Mouse (Mus musculus): ENCODE measurements around the gene Cbfa2t3. TPM values are rescaled to one million over a fixed set of nuclear protein-coding genes. Genes with fewer than 3 reads are reported as not detected.
A peak's percentile ranks its signal among the peaks of the same experiment; 100 is the strongest.

Cbfa2t3 gene
- total RNA-seq, 2 experiments from 2014 or later = 8.7 to 13.7 TPM

DNA sequence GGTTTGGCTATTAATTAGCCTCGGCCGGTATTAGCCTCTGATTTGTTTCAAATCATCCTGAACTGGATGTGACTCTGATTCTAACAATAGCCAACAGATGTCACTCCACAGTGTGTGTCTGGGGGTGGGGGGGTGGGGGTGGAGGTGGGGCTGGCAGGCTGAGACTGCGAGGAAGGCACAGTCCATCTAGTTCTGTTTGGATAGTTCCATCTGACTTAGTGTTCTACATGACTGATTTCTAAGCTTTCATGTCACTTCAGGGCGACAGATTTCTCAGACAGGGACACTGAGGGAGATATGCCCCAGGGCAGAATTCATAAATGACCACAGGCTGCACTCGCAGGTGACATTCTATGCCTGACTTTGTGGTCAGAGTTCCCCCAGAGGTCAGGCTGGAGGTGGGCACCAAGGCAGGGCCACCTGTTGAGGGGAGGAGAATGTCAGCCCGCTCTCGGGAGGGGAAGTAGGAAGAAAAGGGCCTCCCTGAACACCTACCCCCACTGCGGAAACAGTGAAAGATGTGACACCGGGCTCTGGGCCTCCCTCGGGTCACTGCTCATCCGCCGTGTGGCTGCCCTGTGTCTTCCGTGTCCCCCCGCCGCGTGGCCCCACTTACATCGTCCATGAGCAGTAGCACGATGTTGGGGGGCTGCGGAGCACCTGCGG is 88.2 kb downstream of the Cbfa2t3 start:
- DNase-seq = no peak

DNA sequence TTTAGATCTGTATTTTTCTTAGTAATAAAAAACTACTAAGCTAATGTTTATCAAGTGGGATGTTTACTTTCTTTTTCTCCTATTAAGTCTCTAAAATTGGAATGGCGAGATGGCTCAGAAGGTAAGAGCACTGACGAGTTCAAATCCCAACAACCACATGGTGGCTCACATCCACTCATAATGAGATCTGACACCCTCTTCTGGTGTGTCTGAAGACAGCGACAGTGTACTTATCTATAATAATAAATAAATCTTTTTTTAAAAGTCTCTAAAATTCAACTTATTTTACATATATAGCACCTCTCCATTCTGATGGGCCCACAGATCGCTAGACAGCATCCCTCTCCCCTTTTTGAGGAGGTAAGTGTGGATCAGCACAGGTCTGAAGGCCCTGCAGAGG is 88.7 kb downstream of the Cbfa2t3 start:
- no peak for DNase-seq

DNA sequence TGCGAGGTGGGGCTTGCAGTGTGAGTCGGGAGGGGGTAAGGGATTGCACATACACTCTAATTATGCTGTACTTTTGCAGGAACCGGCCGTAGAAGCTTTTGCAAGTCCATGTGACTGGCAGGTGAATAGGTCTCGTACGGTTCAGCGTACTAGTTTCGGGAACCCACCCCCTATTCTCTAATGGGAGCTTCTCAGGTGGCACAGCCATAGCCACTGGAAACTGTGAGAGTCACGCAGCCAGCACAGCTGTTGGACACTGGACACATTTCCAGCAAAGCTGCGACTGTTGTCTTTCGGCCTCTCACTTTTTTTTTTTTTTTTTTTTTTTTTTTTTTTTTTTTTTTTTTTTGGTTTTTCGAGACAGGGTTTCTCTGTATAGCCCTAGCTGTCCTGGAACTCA is 92.1 kb downstream of the Cbfa2t3 start:
- DNase-seq = no peak

DNA sequence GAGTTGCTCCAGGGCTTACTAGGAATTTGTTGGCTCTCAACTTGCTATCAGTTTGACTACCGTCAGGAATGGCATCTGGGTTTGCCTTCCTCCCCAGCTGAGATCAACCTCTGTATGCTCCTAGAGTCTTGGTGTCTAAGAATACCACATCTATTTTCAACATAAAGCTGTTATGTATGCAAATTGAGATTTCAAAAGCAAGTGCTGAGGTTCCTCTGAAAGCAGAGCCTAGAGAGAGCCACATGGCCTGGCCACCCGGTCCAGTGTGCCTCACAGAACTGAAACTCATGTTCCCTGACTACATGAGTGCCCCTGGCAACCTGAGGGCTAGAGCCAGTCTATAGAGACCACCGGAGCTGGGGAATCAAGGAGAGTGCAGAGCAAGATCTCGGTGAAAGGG is 93.5 kb downstream of the Cbfa2t3 start:
- DNase-seq = no peak

DNA sequence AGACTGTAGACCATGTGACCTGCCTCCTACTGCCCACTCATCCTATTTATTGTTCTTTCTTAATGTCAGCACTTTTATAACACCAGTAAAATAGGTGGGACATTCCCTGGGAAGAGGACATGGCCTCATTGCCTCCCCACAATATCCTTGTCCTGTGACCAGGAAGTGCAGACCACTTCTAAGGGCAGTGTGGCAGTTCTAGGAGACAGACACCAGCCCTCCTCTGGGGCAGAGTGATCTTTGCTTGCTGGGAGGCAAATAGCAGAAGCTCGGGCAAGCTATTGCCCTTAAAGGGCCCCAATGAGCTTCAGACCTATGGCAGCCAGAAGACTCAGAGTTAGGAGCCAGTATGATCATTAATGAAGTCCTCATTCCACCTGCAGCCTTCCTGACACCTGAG is 94.3 kb downstream of the Cbfa2t3 start:
- no peak for DNase-seq

DNA sequence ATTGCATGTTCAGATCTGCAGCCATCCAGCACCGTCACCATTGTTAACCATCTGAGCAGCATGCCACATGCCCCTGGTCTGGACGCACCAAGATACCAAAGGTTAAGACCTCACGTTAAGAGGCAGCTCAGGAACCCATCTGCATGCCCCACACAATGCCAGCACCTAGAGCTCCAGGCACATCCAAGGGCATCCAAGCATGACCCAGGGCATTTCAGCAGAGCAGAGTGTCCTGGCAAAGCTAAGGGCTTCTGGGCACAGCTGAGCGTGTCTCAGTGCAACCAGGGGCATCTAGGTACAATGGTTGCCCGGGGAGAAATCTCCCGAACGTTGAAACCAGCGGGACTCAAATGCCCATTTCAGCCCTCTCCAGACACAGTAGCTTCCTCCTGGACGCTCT is 98.2 kb downstream of the Cbfa2t3 start:
- DNase-seq = no peak

DNA sequence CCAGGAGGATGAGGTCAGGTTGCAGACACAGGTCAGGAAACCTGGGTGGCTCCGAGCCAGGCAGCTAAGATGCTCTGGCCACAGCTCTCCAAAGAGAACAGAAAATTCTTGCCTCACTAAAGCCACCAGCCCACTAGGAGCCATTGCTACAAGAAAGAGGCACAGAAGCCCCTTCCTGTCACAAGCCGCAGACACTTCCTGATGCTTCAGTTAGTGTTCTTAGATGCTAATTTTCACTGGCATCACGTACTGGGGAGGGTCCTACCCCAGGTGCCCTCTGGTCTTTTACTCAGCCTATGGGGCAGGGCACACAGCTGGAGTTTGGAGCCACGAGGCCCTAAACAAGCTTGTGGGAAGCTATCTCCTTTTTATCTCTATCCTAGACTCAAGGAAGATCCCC is 102.9 kb downstream of the Cbfa2t3 start:
- no peak for DNase-seq

DNA sequence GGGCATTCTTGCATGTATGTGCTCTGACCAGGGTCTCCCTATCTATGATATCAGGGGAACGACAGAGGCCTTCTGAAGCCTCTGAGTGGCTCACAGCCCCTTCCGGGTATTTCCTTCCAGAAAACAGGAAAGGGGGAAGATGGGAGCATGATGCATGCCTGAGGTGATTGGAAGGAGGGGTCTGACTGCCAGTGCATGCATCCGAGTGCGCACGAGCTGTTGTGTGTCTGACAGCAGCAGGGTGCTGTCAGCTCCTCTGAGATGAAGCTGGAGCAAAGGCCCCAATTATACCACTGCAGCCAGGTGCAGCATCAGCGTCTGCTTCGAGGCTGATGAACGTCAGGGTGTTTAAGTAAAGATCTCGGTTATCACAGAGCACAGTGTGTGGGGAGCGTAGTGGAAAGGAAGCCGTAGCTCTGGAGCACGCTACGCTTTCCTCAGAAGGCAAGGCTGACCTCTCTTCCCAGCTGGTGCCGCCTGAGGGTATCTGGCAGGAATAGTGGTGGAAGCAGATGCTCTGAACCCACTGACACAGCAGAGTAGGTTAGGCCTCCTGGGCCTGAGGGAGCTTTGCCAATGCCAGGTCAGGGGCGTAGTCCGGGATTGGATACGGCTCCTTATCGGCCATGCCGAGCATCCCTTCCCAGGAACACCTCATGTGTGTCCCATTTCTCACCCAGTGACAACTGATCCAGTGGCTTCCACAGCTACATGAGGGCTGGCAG is 105.0 kb downstream of the Cbfa2t3 start:
- no peak for DNase-seq

DNA sequence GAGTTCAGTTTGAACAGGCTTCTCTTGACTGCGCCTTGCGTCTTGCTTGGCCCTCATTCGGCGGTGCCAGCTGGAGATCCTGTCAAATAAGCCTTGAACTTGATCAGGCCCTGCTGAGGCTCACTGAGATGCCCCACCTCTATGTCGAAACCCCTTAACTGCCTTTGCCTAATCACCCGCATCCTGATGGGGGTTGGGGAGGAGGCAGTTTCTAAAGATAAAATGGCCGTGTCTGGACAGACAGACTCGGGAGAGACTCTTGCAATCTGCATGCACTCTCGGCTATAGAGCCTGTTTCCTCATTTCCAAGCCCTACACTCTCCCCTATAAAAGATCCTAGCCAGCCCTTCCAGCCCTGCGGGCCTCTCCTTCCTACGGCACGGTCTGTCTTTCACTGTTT is 105.7 kb downstream of the Cbfa2t3 start:
- DNase-seq = no peak

DNA sequence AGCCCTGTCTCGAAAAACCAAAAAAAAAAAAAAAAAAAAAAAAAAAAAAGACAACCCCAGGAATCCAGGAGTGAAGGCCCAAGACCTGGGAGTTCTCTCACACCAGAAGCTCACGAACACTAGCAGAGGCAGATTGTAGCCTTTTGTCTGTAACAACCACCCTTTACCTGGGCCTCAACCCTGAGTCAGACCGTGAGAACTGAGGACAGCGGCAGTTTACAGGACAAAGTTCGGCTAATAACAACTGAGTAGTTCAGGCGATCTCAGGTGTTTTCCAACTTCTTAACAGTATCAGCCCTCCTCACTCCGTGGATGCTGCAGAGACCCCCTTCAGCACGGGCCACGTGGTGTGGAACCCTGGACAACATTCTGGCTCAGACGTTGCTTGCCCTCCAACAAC is 112.2 kb downstream of the Cbfa2t3 start:
- no peak for DNase-seq

DNA sequence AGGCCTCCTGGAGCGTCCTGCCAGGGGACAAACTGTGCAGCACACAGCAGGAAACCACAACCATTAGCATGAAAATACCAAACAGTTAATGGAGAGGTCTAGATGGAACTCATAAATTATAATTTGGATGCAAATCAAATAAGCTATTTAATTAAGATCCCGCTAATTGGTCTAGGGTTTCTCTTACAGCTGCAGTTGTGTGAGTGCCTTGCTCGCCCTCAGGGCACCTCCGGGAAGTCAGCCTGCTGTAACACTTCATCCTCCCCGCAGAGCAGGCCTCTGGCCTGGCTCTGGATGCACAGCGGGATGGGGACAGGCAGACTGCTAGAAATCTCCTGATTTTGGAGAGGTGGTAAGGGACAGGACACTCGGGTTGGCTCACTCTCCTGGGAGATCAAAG is 112.7 kb downstream of the Cbfa2t3 start:
- DNase-seq = no peak

DNA sequence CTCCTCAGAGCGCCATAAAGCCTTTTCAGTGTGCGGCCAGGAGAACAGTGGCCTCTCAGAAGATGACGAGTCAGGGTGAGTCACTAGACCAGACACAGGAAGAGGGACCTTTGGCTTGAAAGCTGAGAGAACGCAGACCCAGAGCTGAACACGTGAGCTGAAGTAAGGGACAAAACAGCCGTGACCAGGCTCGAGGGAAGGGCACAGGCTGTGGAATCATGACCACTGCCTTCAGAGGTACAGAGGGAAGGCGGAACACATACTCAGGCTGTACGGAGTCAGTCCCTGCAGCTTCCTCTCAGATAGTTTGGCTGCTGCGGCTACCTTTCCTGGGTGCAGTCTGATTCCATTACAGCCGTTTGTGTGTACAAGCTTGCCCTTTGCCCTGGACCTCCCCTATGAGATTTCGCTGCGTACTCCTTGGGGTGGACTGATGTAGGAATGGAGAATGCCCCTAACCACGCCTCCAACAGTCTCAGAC is 113.5 kb downstream of the Cbfa2t3 start:
- DNase-seq = peak; percentile 43 to 52

DNA sequence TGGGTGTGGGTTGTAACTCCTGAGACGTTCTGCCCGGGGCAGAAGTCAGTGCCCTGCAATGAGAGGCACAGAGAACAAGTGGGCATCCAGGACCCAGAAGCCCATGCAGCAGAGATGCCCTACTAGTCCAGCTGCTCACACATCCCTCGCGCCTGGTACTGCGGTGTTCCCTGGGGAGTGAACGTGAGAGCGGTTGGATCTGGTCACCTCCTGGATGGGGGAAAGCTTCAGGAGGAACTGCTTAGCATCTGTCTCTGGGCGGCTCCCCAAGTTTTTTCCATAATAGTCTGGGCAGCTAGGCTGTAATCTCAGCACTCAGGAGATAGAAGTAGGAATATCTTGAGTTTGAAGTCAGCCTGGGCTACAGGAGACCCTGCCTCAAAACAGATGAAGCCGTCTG is 113.9 kb downstream of the Cbfa2t3 start:
- DNase-seq = no peak

DNA sequence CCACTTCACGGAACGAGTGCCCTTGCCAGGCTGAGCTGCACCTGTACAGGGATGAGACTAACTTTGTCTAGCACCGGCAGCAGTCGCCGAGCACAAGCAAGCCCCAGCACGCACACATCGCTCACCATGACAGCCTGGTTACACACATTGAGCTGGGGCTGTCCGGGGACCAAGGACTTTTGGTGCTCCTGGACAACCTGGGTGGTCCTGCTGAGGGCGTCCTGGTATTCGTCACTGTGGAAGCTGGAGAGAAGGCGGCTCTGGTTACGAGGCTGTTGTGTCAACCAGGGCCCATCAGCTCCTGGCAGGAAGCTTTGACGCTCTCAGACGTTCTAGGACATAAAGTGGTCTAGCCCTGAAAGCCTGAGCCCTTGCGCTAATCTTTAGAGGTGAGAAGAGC is 118.0 kb downstream of the Cbfa2t3 start:
- no peak for DNase-seq

DNA sequence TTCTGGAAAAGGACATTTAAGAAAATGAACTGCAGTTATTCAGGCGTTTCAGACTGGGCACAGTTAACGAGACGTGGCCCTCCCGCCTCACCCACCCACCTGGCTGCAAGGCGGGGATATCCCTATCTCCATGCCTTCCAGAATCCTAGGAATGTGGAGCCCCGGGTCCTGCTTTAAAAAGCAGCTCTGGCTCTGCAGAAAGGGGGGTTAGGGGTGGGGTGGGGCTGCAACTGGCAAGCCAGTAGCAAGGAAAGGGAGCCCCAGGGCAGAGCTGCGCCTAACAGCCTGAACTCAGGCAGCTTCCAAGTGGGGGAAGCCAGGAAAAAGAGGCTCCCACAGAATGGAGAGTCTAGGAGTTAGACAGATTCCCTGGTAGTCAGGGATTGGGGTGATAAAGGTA is 119.7 kb downstream of the Cbfa2t3 start:
- no peak for DNase-seq

DNA sequence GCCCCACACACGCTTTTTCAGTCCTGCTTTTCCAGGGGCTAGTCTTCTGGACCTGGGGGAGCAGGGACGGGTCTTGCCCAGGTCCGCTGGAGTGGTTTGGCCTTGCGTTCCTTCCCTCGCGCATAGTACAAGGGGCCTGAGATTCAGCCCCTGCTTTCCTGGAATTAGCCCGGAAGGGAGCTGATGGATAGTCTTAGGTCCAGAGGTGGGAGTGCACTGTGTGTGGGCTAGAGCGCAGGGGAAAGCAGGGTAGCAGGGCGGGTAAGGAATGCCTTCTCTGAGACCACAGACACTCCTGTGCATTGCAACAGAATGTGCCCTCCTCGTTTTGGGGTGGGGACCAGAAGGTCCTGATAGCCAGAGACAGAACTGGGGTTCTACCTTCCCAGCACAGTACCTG is 121.8 kb downstream of the Cbfa2t3 start:
- DNase-seq = no peak

DNA sequence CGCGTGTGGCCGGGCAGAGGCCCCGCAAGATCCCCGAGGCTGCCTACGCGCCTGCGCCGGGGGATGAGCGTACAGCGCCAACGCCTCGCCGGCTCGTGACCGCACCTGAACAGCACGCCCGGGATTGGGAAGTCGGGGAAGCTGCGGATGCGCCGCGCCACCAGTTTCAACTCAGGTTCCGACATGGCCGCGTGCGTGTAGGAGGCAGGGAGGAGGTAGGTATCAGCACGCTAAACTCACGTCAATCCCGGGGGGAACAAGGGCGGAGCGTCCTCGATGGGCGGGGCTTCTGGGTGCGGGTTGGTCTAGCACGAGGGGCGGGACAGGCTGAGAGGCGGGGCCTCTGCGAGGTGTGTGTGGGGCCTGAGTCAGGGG is 122.3 kb downstream of the Cbfa2t3 start, which contains the start of gene Aprt:
TSS of gene Aprt (minus strand) at position 262 of the 375 bp plus-strand sequence.
- DNase-seq = peak; percentile 96 to 98

DNA sequence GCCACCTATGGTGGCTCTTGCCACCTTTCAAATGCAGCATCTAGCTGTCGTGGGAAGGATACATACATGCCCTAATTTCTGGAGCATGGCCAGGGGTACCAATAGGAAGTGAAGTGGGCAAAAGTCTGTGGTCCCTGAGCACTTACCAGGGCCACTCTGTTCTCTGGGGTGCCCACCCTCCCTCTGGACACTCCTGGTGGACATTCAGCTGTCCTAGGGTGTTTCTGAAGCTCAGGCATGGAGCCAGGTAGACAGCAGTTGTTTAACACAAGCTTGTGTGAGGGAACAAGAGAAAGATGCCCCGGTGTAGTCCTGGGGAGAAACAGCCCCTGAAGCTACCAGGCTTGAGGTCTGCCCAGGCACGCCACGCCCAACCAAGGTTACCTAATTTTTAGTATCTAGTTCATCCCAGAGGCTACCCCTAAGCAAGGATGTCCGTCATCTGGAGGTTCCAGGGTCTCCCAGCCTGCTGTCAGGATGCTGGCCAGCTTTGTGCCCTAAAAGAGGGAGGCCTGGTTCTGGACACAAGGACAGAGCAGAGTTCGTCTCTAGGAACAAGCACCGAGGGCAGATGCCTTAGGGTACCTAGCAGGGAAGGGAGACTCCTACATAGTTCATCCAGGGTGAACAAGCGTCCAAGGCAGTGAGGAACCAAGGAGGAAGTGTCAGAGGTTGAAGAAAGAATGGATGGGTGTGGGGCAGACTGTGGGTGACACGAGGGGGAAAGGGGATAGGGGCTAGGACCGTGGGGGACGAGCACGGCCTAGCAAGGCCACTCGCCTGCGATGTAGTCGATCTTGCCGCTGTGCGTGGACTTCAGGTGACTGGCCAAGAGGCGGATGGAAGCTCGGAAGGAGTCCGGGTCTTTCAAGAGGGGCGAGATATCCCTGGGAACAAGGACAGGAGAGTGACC is 122.9 kb downstream of the Cbfa2t3 start:
- no peak for DNase-seq

DNA sequence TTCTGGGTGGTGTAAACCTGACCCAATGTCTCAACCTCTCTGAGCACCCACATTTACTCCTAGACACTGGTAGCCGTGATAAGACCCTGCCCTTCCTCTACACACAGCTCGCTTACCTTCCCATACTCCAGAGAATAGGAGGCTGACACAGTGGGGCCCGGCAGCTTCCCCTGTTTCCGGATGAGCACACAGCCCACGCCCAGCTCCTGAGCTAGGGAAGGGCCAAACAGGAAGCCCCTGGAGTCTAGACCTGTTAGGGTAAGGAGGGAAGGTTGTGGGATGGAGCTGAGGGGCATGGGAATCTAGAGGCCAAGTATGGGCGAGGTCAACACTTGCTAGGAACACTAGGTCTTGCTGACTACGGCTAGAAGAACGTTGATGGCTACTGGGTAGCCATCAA is 123.6 kb downstream of the Cbfa2t3 start:
- DNase-seq = no peak
